Mouse (Mus musculus) C2C12 (cell line): ENCODE measurements at regions not wholly inside any gene's neighbourhood (a gene's known extent, or its start where the extent isn't known, plus 50 kb on each side); places are given as distances from the start of the nearest gene placed in this dataset.

Experiments used
- CEBPB ChIP-seq: IDR thresholded peaks from one replicate; pipeline ENCODE4 v1.6.1; 2011; ENCODE audit warnings: low read depth, mild to moderate bottlenecking, control low read depth, moderate library complexity
- CTCF ChIP-seq: IDR thresholded peaks from one replicate; pipeline ENCODE4 v1.5.1; 2011; ENCODE audit not compliant: control insufficient read depth, insufficient read depth, insufficient read length
- MAX ChIP-seq: IDR thresholded peaks from one replicate; pipeline ENCODE4 v1.6.1; 2011; ENCODE audit warnings: mild to moderate bottlenecking, control low read depth
- MYOD1 ChIP-seq: IDR thresholded peaks from one replicate; pipeline ENCODE4 v1.6.1; 2011; ENCODE audit warnings: low read depth; ENCODE audit not compliant: control insufficient read depth, insufficient read length
- MYOG ChIP-seq: IDR thresholded peaks from one replicate; pipeline ENCODE4 v1.6.1; 2011; ENCODE audit not compliant: control insufficient read depth, insufficient read length; ENCODE audit errors: extremely low read depth

DNA sequence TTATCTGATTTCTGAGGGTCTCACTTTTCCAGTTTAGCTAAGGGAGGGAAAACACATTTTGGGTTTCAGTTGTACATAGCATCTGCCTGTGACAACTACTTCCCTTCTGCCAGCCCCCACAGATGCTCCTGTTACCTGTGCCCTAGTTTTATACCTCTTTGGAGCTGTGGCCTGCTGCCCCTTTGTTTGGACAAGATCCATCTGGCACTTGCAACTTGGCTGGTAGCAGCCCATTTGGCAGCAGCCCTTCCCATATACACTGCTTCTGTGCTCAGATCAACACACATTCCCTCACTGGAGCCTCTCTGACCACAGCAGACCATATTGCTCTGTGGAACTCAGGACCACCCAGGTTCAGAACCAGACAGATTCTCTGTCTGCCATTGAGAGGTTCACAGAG, 728.0 kb upstream of the Fam160b2 start:
- no peak for TF ChIP-seq MYOG
- no peak for TF ChIP-seq CTCF
- TF ChIP-seq MYOD1, result no peak
- no peak for TF ChIP-seq MAX
- no peak for TF ChIP-seq CEBPB
